Mouse (Mus musculus) CH12.LX (cell line): ENCODE data around the gene Aff1. TPM values are rescaled to one million over a fixed set of nuclear protein-coding genes. Genes with fewer than 3 reads are reported as not detected.

Experiments
- DNase-seq: peaks from one replicate; pipeline ENCODE4 v3.0.0-alpha.2; 2013; ENCODE audit errors: extremely low read depth
- H3K27ac ChIP-seq: 2 replicates; pipeline ENCODE4 v1.5.1; 2012; ENCODE audit warnings: low read depth, mild to moderate bottlenecking, control low read depth, moderate library complexity; ENCODE audit not compliant: insufficient read depth
- H3K27me3 ChIP-seq: replicated peaks from 2 replicates; pipeline ENCODE3; 2012; ENCODE audit warnings: inconsistent platforms
- H3K36me3 ChIP-seq, 2 experiments: replicated peaks in 1 of 2; 2 replicates each; pipeline versions ENCODE3 to v1.6.1; 2012; ENCODE audit warnings: inconsistent platforms in 1 of 2, low read length in 1 of 2, mild to moderate bottlenecking in 1 of 2, mixed read lengths in 1 of 2, moderate library complexity in 1 of 2; ENCODE audit not compliant: control insufficient read depth in 1 of 2, insufficient read depth in 1 of 2
- H3K4me1 ChIP-seq, 2 experiments: 2 replicates each; pipeline ENCODE4 v1.6.1; 2012; ENCODE audit warnings: inconsistent platforms in 1 of 2, moderate library complexity in 1 of 2; ENCODE audit not compliant: insufficient read depth in 2 of 2, control insufficient read depth in 1 of 2
- H3K4me2 ChIP-seq: 2 replicates; pipeline ENCODE4 v1.6.1; 2012; ENCODE audit warnings: low read depth, mild to moderate bottlenecking, control low read depth; ENCODE audit not compliant: poor library complexity, insufficient read depth, severe bottlenecking
- H3K4me3 ChIP-seq, 3 experiments: fragments of 150-350 bp in 1 of 3; sonication (generic) in 1 of 3; replicated peaks in 1 of 3; 2 replicates each; pipeline versions ENCODE3 to v1.5.1; 2011 to 2012; ENCODE audit warnings: low read depth in 2 of 3, low read length in 2 of 3, mild to moderate bottlenecking in 2 of 3, moderate library complexity in 2 of 3, control low read depth in 1 of 3, improper control_type of control experiment in 1 of 3, inconsistent platforms in 1 of 3, mixed read lengths in 1 of 3; ENCODE audit not compliant: poor library complexity in 1 of 3
- H3K79me2 ChIP-seq: replicated peaks from 2 replicates; pipeline ENCODE4 v1.6.1; 2012; ENCODE audit warnings: mild to moderate bottlenecking, moderate library complexity; ENCODE audit not compliant: control insufficient read depth, poor library complexity, insufficient read depth, severe bottlenecking; ENCODE audit errors: extremely low read depth
- H3K9ac ChIP-seq: 2 replicates; pipeline ENCODE4 v1.6.1; 2012; ENCODE audit warnings: low read depth, mild to moderate bottlenecking, control low read depth, moderate library complexity; ENCODE audit not compliant: insufficient read depth
- H3K9me3 ChIP-seq: replicated peaks from 2 replicates; pipeline ENCODE3; 2012; ENCODE audit warnings: low read length, inconsistent platforms, mixed read lengths
- CTCF ChIP-seq, 2 experiments: IDR thresholded peaks in 1 of 2; conservative IDR thresholded peaks in 1 of 2; 2 replicates each; pipeline ENCODE4 v1.5.1; 2011 to 2012; ENCODE audit warnings: low read depth in 2 of 2, low read length in 2 of 2, improper control_type of control experiment in 1 of 2, inconsistent platforms in 1 of 2, mild to moderate bottlenecking in 1 of 2, moderate library complexity in 1 of 2
- E2F4 ChIP-seq: IDR thresholded peaks from 2 replicates; pipeline ENCODE4 v1.6.1; 2011; ENCODE audit warnings: low read depth, low read length, improper control_type of control experiment; ENCODE audit not compliant: insufficient replicate concordance
- EP300 ChIP-seq: IDR thresholded peaks from 2 replicates; pipeline ENCODE4 v1.6.1; 2011; ENCODE audit warnings: low read length, improper control_type of control experiment
- HCFC1 ChIP-seq: IDR thresholded peaks from 2 replicates; pipeline ENCODE4 v1.6.1; 2012; ENCODE audit warnings: low read depth, mild to moderate bottlenecking, inconsistent platforms, low read length, improper control_type of control experiment
- JUN ChIP-seq: IDR thresholded peaks from 2 replicates; pipeline ENCODE4 v1.6.1; 2011; ENCODE audit warnings: low read depth, mild to moderate bottlenecking, low read length, improper control_type of control experiment, moderate library complexity; ENCODE audit not compliant: insufficient read depth
- KAT2A ChIP-seq: IDR thresholded peaks from 2 replicates; pipeline ENCODE4 v1.6.1; 2012; ENCODE audit warnings: low read length, improper control_type of control experiment, inconsistent platforms; ENCODE audit not compliant: insufficient replicate concordance
- MAFK ChIP-seq: IDR thresholded peaks from 2 replicates; pipeline ENCODE4 v1.6.1; 2011; ENCODE audit warnings: low read length, improper control_type of control experiment; ENCODE audit not compliant: insufficient replicate concordance
- MAX ChIP-seq: IDR thresholded peaks from 2 replicates; pipeline ENCODE4 v1.6.1; 2011; ENCODE audit warnings: low read length, improper control_type of control experiment
- MAZ ChIP-seq: IDR thresholded peaks from 2 replicates; pipeline ENCODE4 v1.6.1; 2012; ENCODE audit warnings: low read depth, mild to moderate bottlenecking, inconsistent platforms, low read length, improper control_type of control experiment, moderate library complexity
- MEF2A ChIP-seq: IDR thresholded peaks from 2 replicates; pipeline ENCODE4 v1.6.1; 2014; ENCODE audit warnings: low read depth, mild to moderate bottlenecking, inconsistent platforms, low read length, improper control_type of control experiment, borderline replicate concordance
- RCOR1 ChIP-seq: conservative IDR thresholded peaks from 2 replicates; pipeline ENCODE4 v1.6.1; 2012; ENCODE audit warnings: low read depth, mild to moderate bottlenecking, inconsistent platforms, low read length, improper control_type of control experiment
- TBP ChIP-seq: conservative IDR thresholded peaks from 2 replicates; pipeline ENCODE4 v1.6.1; 2011; ENCODE audit warnings: low read depth, low read length, improper control_type of control experiment
- TCF12 ChIP-seq: IDR thresholded peaks from 2 replicates; pipeline ENCODE4 v1.6.1; 2014; ENCODE audit warnings: low read depth, mild to moderate bottlenecking, inconsistent platforms, low read length, improper control_type of control experiment
- ZC3H11A ChIP-seq: IDR thresholded peaks from 2 replicates; pipeline ENCODE4 v1.6.1; 2012; ENCODE audit warnings: low read depth, mild to moderate bottlenecking, inconsistent platforms, low read length, improper control_type of control experiment
- ZKSCAN1 ChIP-seq: IDR thresholded peaks from 2 replicates; pipeline ENCODE4 v1.6.1; 2012; ENCODE audit warnings: low read depth, inconsistent platforms, low read length, improper control_type of control experiment, borderline replicate concordance
- ZMIZ1 ChIP-seq: IDR thresholded peaks from 2 replicates; pipeline ENCODE4 v1.6.1; 2012; ENCODE audit warnings: low read depth, mild to moderate bottlenecking, inconsistent platforms, low read length, improper control_type of control experiment
- dilution Hi-C: fragments of 300-500 bp; cut with MboI; formaldehyde crosslinking; loops from 2 replicates; pipeline ENCODE4 v1.14.3; 2020; ENCODE audit warnings: low sequenced_read_pairs; ENCODE audit not compliant: extremely low pct_unique_long_range_greater_than_20kb, extremely low pct_ligation_motif_present
- in situ Hi-C: fragments of 300-500 bp; cut with MboI; formaldehyde crosslinking; loops from 3 replicates; pipeline ENCODE4 v1.14.3; 2019; ENCODE audit warnings: low sequenced_read_pairs, low pct_ligation_motif_present, low pct_unique_long_range_greater_than_20kb, mixed read lengths
- polyA plus RNA-seq: library from polyadenylated mRNA; unstranded; fragments of >175 nt; gene quantifications from 2 replicates; pipeline ENCODE4 v1.2.1, GENCODE M21; 2012; ENCODE audit warnings: low read depth; ENCODE audit not compliant: insufficient read length
- total RNA-seq, 2 experiments: library from RNA; depleted of rRNA; stranded (reverse); fragments of 300-350 nt in 1 of 2; fragments of >200 nt in 1 of 2; gene quantifications; 2 replicates each; pipeline ENCODE4 v1.2.3; 2012 to 2014

Gene Aff1
- total and polyA plus RNA-seq, 3 experiments: 13.2 to 38.9 (median 21.8) TPM

DNA sequence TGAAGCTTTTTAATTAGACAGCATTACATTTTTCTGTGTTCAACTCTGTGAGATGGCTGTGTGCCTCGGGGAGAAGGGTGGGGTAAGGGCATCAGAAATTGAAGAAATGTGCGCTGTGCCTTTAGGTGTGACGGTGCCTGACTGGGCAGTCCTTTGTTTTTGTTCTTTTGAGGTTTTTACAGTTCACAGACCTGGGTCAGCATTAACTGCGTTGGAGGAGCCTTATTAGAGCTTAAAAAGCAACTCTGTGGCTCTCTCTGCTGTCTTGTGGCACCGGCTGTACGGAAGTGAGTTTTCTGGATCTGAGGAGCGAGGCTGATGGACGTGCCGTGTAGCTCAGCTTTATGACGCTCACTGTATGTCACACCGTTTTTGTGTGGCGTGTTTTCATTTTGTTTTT, 137.0 kb downstream of the Aff1 start:
- dilution Hi-C loops: no loop called here

DNA sequence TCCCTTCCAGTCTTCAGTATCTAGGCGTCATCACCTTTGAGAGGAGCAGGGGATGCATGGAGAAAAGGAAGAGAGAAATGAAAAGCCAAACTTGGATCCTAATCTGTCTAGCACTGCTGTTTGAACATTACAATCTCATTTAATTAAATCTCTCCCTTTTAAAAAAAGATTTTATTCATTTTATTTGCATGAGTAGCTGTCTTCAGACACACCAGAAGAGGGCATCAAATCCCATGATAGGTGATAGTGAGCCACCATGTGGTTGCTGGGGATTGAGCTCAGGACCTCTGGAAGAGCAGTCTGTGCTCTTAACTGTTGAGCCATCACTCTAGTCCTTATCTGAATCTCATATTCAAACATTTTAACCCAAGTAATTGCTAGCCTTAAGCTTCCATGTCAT, 138.7 kb downstream of the Aff1 start:
- no peak overlapping the region for H3K9ac ChIP-seq
- no peak overlapping the region for H3K4me2 ChIP-seq
- peaks cover 89 to 99% of the 10 kb centered on the region in 2 experiments for H3K36me3 ChIP-seq
- no peaks in the 10 kb centered on the region for H3K9me3 ChIP-seq
- no peaks in the 10 kb centered on the region for H3K27me3 ChIP-seq
- in situ Hi-C loops: no loop called here
- H3K4me3 ChIP-seq: no peak overlapping the region
- TF ChIP-seq ZC3H11A (no peak), TBP (no peak), MAFK (no peak), JUN (no peak), CTCF (conservative IDR thresholded peaks at IDR 0.05 in 1 of 2, IDR thresholded peaks at IDR 0.05 in 1 of 2; ENCODE audit: low read depth in 2 of 2, low read length in 2 of 2) (peak in 1 of 2 experiments; percentile 48; a peak in 2 of 4 replicates)
- dilution Hi-C loops: no loop called here
- DNase-seq: no peak
- H3K27ac ChIP-seq: no peak overlapping the region
- H3K79me2 ChIP-seq: peaks cover 14% of the 10 kb centered on the region
- H3K4me1 ChIP-seq: no peaks in the 10 kb centered on the region

More for the DNA sequence above, 137.0 kb downstream of the Aff1 start:
- DNase-seq: no peak
- peaks cover 0 to 6% of the 10 kb centered on the region in 2 experiments; a peak in 1 of 4 replicates for H3K4me1 ChIP-seq
- no peak overlapping the region for H3K4me3 ChIP-seq
- H3K79me2 ChIP-seq: peaks cover 18% of the 10 kb centered on the region
- no peak overlapping the region for H3K9ac ChIP-seq
- no peaks in the 10 kb centered on the region for H3K27me3 ChIP-seq
- H3K9me3 ChIP-seq: no peaks in the 10 kb centered on the region
- peaks cover 78 to 93% of the 10 kb centered on the region in 2 experiments for H3K36me3 ChIP-seq
- in situ Hi-C loops: no loop called here
- no peak overlapping the region for H3K27ac ChIP-seq
- no peak for TF ChIP-seq MEF2A
- no peak for TF ChIP-seq E2F4
- no peak for TF ChIP-seq TCF12
- TF ChIP-seq MAZ: no peak
- no peak for TF ChIP-seq RCOR1
- TF ChIP-seq TBP: no peak
- TF ChIP-seq KAT2A: no peak
- no peak for TF ChIP-seq ZMIZ1
- TF ChIP-seq HCFC1: no peak
- no peak for TF ChIP-seq ZKSCAN1
- TF ChIP-seq MAX: no peak
- TF ChIP-seq CTCF (conservative IDR thresholded peaks at IDR 0.05 in 1 of 2, IDR thresholded peaks at IDR 0.05 in 1 of 2; ENCODE audit: low read depth in 2 of 2, low read length in 2 of 2): no peak
- TF ChIP-seq EP300: no peak
- no peak for TF ChIP-seq ZC3H11A
- H3K4me2 ChIP-seq: no peak overlapping the region
